Mouse (Mus musculus) layer of hippocampus, adult 6 months (tissue): ENCODE data around the gene Stk33. TPM values are rescaled to one million over a fixed set of nuclear protein-coding genes. Genes with fewer than 3 reads are reported as not detected.

Experiments used
- long read RNA-seq, 2 experiments: library from polyadenylated mRNA; unstranded; transcript quantifications; one replicate each; pipeline ENCODE4 v2.0.0; 2019 to 2020
- polyA plus RNA-seq: library from polyadenylated mRNA; unstranded; fragments of <200 nt; fragmentation: Nextera tagmentation; gene quantifications from 2 replicates; pipeline ENCODE4 v1.2.3, GENCODE M21; 2021

The Stk33 gene
- 1.8 and 2.8 TPM in 2 replicates for polyA plus RNA-seq
- long read RNA-seq, experiment 1, partial matches to known transcripts: 1 of 7 reads
- long read RNA-seq, experiment 1, other reads (novel, unspliced or antisense): 4 of 7 reads
- long read RNA-seq, experiment 2, transcript Stk33-203 (11 exons, 1,304 nt): major isoform, 7 of 13 reads
- long read RNA-seq, experiment 2, partial matches to known transcripts: 1 of 13 reads
- long read RNA-seq, experiment 2, other reads (novel, unspliced or antisense): 4 of 13 reads

GRCm38 (mm10) chr7:109438781-109439591 lies at the start of gene Stk33:
Gene Stk33, minus strand, starts transcription at chr7:109439081.

Other genes with a start within 250 kb of the Stk33 start
- 1.3 and 1.6 TPM in 2 replicates for gene Trim66, start 69.1 kb upstream of the Stk33 start, polyA plus RNA-seq
- 647 and 819 TPM in 2 replicates for gene Rpl27a, start 80.1 kb upstream of the Stk33 start, polyA plus RNA-seq